Mouse (Mus musculus): ENCODE results near the gene Bard1. TPM values are rescaled to one million over a fixed set of nuclear protein-coding genes. Genes with fewer than 3 reads are reported as not detected.
A peak's percentile ranks its signal among the peaks of the same experiment; 100 is the strongest.

Bard1 gene
- total RNA-seq, 2 experiments from 2014 or later, result 1.4 to 1.5 TPM

DNA sequence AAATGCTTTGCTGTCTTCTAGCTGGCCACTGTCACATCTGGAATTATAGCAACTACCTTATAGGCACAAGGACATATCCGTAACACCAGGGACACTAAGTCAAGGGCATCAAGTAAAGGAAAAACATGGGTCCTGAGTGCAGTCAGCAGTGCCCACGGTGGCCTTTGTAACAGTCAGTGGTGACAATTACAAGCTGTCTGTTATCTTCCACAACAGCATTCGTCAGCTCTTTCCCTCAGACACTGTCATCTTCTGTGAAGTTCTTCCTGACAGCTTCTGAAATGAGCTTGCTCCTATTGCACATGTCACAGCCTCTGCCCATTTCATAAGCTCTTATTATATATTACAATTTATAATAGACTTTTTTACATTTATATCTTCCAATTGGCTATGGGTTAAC lies 50.7 kb downstream of the Bard1 start:
- no peak for DNase-seq

DNA sequence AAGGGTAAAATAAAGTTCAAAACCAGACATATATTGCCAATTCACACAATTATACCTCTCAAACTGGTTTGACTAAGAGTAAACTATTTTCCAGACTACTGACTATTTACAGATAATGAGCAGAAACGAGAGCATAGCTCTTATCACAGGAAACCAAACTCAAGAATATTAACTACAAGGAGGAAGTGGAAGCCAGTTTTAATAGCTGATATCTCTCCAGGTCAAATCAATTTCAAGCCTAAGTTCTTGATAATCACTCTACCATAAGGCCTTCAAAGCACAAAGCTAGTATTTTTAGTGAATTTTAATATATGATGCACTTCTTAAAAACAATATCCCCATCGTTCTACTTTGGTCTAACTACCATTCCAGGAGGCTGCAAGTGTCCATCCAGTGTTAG lies 57.8 kb downstream of the Bard1 start:
- no peak for DNase-seq

DNA sequence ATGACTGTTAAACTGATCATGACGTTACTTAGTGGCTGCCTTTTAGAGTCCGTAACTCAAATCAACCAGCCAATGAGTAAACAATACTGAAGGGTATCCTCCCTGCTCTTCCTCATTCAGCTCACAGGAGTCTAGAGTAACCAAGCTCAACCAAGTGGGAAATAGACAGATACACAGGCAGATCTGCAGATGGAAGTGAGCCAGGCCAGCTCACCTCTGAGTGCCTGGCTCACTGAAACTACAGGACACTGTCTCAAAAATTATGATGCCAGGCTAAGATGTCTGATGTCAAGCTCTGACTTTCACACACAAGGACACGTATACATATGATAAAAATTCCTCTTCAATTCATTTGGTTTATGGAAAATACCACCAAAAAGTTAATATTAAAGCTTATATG lies 59.0 kb downstream of the Bard1 start:
- no peak for DNase-seq

DNA sequence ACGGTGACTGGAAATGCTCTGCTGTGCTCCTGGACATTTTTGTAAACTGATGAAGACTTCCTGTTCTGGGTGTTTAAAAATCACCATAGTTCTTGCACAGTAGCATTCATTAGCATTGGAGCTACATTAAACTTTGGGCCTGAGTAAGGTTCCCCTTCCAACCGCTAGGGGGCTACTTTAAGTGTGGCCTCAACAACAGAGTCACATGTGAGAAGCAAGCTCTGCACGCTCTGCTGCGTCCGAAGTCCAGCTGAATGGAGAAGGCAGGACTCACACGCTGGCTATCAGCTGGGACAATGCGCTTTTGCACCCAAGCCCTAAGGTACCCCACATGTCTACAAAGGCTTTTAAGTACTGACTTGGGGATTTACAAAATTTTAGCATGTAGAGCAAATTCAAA lies 65.9 kb downstream of the Bard1 start:
- peak in 1 of 2 experiments; percentile 2 for DNase-seq

DNA sequence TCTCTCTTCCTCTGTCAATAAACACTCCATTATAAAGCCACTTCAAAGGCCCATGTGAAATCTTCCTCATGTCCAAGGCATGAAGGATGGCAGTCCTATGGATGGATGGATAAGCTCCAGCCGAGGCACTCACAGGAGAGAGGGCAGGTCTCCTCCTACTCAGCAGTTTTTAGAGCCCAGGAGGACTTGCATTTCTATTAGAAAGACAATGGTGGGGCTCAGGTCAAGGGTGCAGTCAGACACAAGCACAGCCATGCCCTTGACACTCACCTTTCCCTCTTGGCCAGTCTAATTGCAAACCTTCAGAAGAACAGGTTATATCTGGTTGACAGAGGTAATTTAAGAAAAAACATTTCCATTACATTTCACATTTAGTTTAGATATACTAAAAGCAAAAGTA lies 67.4 kb downstream of the Bard1 start:
- no peak for DNase-seq

DNA sequence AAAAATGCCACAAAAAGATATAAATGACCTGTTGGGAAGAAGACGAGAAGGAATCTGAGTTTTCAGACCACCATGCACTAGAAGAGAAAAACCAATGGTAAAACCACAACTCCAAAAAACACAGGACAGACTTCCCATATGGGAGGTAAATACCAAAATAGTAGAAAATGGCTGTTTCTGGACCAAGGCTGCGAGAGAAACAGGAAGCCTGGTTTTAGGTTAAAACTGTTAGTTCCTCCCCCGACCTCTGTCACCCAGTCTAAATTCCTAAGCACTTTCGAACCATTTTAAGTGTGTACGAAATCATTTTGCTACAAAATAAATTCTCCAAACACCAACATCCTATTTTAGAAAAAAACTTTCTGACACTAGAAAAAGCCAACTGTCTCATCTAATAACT lies 80.2 kb downstream of the Bard1 start:
- no peak for DNase-seq

GRCm38 (mm10) chr1:71014345-71014744 lies 88.6 kb downstream of the Bard1 start:
- no peak for DNase-seq

- DNase-seq, result no peak
These were observed 96.9 kb downstream of the Bard1 start for GRCm38 (mm10) chr1:71005998-71006397.

DNA sequence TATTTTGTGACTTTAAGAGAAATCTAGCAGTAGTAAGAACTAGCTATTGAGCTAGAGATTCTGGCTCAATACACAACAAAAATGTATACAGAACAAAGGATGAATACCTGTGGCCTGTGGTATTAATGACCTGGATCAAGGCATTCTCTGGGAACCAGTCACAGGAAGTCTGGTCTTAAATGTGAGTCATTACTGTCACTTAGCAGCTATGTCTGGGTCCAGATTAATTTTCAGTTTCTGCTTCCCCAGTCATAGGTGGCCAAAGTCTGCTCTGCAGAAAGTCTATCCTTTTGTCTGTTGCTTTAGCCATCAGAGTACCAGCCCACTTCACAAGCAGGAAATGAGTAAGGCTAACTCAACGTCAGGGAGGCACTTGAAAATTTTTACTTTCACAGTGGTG lies 98.8 kb downstream of the Bard1 start:
- DNase-seq, result no peak

DNA sequence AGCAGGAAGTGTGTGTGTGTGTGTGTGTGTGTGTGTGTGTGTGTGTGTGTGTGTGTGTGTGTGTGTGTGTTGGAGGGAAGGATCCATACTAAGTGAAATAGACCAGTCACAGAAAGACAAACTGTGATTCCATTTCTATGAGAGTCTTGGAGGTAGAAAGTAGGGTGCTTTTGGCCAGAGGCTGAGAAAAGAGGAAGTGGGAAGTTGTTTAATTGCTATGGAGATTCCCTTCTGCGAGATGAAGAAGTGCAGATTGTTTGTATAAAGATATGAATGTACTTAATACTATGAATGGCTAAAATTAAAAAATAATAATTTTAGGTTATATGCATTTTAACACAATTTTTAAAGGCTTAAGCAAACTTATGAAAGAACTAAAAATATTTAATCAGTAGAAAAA lies 99.2 kb downstream of the Bard1 start:
- DNase-seq, result no peak

GRCm38 (mm10) chr1:70997377-70997993 lies 105.5 kb downstream of the Bard1 start:
- DNase-seq, result no peak

DNA sequence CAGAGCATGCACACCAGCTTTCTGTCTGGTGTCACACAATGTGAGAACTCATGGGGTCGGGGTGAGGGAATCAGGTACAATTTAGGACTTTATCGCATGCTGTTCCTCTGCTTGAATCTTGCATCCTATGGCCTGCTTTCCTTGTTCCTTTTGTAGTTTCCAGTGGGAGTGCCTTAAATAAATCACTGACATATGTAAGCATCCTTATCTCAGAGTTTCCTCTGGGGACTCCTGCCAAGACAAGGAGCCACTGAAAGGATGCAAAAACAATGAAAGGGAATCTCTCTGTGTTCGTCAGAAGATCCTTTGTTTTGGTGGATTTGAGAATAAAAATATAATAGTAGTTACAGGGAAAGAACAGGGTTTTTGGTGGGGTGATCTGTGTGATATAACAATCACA lies 106.2 kb downstream of the Bard1 start:
- DNase-seq, result no peak
